In the genomic region with DNA sequence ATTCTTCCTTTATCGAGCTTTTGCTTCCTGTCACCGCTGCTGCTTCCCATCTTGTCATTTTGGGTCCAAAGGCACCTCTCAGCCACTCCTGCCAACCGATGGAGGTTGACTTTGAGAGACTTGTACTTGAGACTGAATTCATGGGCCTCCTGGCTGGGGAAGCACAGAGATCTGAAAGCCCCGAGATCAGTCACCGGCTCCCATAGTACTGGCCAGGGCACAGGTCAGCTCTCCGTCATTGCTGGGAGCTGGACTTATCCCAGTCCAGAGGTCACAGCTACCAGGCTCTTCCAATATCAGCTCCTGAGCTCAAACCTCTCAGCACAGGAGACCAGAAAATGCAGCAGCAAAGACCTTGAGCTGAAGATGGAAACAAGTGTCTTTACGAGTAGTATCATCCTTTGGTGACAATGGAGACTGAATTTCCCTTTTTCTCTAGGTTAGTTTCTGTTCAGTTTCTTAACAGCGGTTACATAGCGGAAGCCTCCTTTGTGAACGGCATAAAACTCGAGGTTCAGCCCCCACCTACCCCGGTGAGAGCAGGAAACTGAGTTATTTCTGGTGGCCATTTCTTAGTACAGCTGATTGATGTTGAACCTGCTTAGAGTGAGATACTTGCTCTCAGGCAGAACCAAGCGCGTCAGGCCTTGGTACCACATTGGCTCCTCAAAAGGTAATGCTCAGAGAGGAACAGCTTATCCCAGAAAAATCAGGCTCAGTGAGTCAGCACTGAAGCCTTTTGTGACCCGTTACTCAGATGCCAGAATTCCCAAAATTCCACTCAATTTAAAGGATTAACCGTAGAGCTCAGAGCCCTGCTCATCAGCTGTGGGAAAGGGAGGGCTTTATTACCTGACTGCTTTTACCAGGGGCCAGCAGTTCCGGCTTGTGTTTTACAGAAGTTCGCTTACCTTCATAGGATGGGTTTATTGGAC, we compare ENCODE assay signal across 10 mouse cellular contexts. TPM values are rescaled to one million over a fixed set of nuclear protein-coding genes. Genes with fewer than 3 reads are reported as not detected.
A peak's percentile ranks its signal among the peaks of the same experiment; 100 is the strongest.
DNase-seq lines count a peak whose midpoint lies in the region; ATAC-seq lines count a peak whose summit lies in the region.
"Had no signal": no experiment of that assay in that cellular context is flagged by ENCODE, and none has a peak within 500 bp of the region (broad histone marks: within the 10 kb centered on the region; RNA-seq: fewer than 3 reads in every experiment).

No protein-coding gene starts in this region.

- H3K4me3 ChIP-seq in heart, embryonic 13.5 days, result peak overlapping the region; percentile 67
- no peak overlapping the region for H3K4me3 ChIP-seq in embryonic facial prominence, embryonic 15.5 days (replicated peaks)

- DNase-seq in heart, postnatal 25 days (ENCODE audit: low spot score), result no peak
- DNase-seq in thymus, postnatal 14 days, result peak; percentile 82
- DNase-seq in cerebellum, adult 9-11 months, result no peak
- no peak for DNase-seq in gastrocnemius, postnatal 10 days
- no peak for DNase-seq in urinary bladder, postnatal 36 days (ENCODE audit: low spot score in 2 of 2)
- DNase-seq: kidney, adult 18-20 months had no signal

- WGBS in heart, embryonic 13.5 days, result 50% methylated on average over 18 of the region's 18 CpGs
- 63% methylated on average over 18 of the region's 18 CpGs for WGBS in embryonic facial prominence, embryonic 15.5 days

- no peaks in the 10 kb centered on the region for H3K36me3 ChIP-seq in heart, embryonic 13.5 days
- H3K36me3 ChIP-seq in embryonic facial prominence, embryonic 15.5 days, result no peaks in the 10 kb centered on the region

- no peaks in the 10 kb centered on the region for H3K27me3 ChIP-seq in heart, embryonic 13.5 days (replicated peaks)
- no peaks in the 10 kb centered on the region for H3K27me3 ChIP-seq in embryonic facial prominence, embryonic 15.5 days
- H3K27me3 ChIP-seq: Patski had no signal

- peak overlapping the region; percentile 97 for H3K27ac ChIP-seq in heart, embryonic 13.5 days (replicated peaks)
- H3K27ac ChIP-seq in embryonic facial prominence, embryonic 15.5 days (replicated peaks), result 0 out of 2 replicates have a peak overlapping the region, but pooled peaks have one; percentile 7

- intact Hi-C loops in heart, postnatal 25 days (cut with DNase I), result no loop called here

- no peaks in the 10 kb centered on the region for H3K9me3 ChIP-seq in heart, embryonic 13.5 days
- H3K9me3 ChIP-seq in embryonic facial prominence, embryonic 15.5 days (replicated peaks), result no peaks in the 10 kb centered on the region

- H3K4me2 ChIP-seq in heart, embryonic 13.5 days, result peak overlapping the region; percentile 81
- no peak overlapping the region; the same call in 1 of the 2 replicates for H3K4me2 ChIP-seq in embryonic facial prominence, embryonic 15.5 days (replicated peaks)

- no peak for ATAC-seq in heart, embryonic 13.5 days (ENCODE audit: extremely low read depth, insufficient number of reproducible peaks, low FRiP score, low TSS enrichment)
- ATAC-seq in embryonic facial prominence, embryonic 15.5 days (ENCODE audit: insufficient number of reproducible peaks, low FRiP score, low TSS enrichment, low read depth), result no peak
- ATAC-seq in megakaryocyte, adult 5-6 weeks (ENCODE audit: poor library complexity, severe bottlenecking), result peak; percentile 14
- ATAC-seq: Patski had no signal

- H3K9ac ChIP-seq in heart, embryonic 13.5 days, result peak overlapping the region; percentile 88
- no peak overlapping the region for H3K9ac ChIP-seq in embryonic facial prominence, embryonic 15.5 days

- peaks cover 93% of the 10 kb centered on the region for H3K4me1 ChIP-seq in heart, embryonic 13.5 days
- H3K4me1 ChIP-seq in embryonic facial prominence, embryonic 15.5 days, result peaks cover 60% of the 10 kb centered on the region

RNA-seq across cellular contexts. Expression of a gene that starts 59.0 kb away (rescaled TPM):
- 122 and 137 TPM in 2 replicates for polyA plus RNA-seq in heart, embryonic 13.5 days (2015; fragmentation: Nextera tagmentation; extraction: Ambion mirVana)
- total RNA-seq in heart, postnatal 25 days (2021), result 10 to 100 TPM; 81.3 to 98.0 TPM
- polyA plus RNA-seq in embryonic facial prominence, embryonic 15.5 days (2015; fragmentation: Nextera tagmentation; extraction: Ambion mirVana), result 55.0 and 56.8 TPM in 2 replicates
- 123 and 128 TPM in 2 replicates for total RNA-seq in megakaryocyte, adult 5-6 weeks (2015)
- 228 and 254 TPM in 2 replicates for total RNA-seq in megakaryocyte, adult 5-6 weeks (2017)
- total RNA-seq in gastrocnemius, postnatal 10 days (2021), result 100 to 1,000 TPM; 247 to 265 TPM
